Mouse (Mus musculus) cerebellum, adult 9-11 months (tissue): Measurements from ENCODE around the gene 2200002D01Rik.

Experiments
- DNase-seq: peaks from one replicate; pipeline ENCODE4 v3.0.0; 2022

Gene 2200002D01Rik

DNA sequence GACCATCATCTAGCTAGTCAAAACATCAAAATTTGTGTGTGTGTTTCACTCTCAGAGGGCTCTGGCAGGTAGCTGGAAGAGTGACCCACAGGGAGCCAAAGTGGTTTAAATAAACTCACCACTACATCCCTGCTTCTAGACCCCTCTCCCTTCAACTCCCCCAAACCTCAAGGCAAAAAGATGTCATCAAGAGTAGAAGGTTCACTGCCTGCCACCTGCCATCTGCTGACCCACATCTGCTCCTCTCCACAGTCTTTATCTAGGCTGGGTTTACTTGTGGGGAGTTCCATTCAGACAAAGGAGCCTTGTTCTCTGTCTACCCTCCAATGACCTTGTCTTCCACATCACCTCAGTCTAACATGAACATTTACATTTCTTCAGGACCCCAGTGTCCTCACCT is 31.0 kb upstream of the 2200002D01Rik start:
- DNase-seq: no peak

DNA sequence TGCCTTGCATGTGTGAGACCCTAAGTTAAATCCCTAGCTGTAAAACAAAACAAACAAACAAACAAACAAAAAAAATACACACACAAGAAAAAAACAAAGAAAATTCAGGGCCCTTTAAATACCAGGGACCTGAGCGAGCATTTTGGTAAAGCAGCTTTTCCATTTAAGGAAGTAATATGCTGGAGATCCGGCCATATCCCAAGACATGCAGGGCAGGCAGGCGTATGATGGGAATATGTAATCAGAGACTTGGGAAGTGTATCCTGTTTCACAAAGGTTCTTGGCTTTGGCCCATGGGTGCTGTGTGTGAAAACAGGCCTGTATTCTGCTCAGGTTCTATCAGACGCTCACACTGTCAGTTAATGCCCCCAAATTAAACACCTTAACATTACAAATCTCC is 29.2 kb upstream of the 2200002D01Rik start:
- DNase-seq: no peak

DNA sequence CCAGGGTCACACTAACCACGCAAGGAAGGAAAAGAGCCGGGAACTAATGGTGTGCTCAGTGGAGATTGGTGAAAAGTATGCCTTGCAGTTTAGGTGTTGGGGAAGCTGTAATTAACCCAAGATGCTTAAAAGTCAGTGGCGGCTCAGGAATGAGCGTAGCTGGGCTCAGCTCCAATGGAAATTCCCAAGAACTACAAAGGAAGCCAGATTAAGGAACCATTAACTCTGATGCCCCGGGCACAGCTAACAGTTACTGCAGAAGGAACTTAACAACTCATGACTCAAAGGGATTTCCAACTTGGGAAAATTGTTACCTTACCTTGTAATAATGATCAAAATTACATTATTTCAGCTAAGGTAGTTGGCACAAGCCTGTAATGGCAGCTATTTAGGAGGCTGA is 28.4 kb upstream of the 2200002D01Rik start:
- DNase-seq: no peak

DNA sequence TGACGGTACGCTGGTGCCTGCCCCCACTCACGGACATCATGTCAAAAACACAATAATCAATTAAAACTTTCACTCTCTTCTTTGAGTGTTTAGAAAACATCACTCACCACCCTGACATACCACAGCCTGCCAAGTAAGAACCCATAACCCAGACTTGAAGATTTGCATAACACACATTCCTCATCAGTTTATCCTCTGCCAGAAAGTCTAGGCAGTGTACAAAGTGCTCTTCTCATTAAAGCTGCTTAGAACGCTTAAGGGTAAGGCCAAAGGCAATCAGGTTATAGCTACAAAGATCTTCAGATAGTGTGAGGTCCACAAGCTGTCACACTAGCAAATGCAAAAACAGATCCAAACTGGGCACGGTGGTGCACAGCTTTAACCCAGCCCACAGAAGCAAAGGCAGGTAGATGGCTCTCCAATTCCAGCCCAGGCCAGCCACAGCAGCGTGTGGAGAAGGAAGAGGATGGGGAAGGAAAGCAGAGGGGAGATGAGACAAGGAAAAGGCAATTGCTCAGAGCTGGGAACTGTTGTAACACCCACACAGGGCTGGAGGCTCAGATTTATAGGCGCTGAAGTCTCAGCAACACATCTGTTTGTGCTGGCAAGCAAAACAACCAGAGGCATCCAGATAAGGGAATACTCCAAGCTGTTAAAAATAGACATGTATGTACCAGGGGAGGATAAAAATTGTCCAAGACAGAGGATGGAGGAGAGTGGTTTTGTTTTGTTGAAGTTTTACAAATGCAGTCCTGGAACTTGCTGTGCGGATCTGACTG is 23.6 kb upstream of the 2200002D01Rik start:
- DNase-seq: no peak

DNA sequence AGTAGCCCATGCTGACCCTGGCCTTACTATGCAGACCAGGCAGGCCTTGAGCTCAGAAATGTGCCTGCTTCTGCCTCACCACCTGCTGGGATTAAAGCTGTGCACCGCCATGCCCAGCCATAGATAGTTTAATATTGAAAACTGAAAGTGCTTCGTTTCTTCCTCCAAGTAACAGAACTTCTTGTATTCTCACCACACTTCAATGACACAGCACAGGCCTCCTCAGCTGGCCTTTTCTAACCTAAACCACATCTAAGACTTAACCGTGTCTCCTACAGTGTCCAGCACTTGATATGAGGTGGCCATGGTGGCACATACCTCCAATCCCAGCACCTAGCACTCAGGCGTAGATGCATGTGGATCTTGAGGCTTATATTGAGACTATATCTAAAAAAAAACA is 22.2 kb upstream of the 2200002D01Rik start:
- no peak for DNase-seq

DNA sequence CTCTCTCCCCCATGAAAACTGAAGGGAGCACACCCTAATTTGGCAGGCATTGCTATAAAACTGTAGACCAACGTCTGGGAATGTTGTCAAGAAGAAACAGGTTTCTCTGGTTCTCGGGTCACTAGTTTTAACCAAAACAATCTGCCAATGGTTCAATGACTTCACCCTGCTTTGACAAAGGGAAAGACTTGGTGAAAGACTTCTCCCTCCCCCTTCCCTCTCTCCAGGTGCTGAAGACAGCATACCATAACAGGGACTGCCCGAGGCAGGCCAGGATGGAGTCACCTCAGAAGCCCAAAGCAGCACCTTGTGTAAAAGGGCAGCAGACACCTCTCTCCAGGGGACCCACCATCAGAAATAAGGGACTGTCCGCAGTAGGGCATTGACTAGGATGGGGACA is 18.7 kb upstream of the 2200002D01Rik start:
- no peak for DNase-seq

DNA sequence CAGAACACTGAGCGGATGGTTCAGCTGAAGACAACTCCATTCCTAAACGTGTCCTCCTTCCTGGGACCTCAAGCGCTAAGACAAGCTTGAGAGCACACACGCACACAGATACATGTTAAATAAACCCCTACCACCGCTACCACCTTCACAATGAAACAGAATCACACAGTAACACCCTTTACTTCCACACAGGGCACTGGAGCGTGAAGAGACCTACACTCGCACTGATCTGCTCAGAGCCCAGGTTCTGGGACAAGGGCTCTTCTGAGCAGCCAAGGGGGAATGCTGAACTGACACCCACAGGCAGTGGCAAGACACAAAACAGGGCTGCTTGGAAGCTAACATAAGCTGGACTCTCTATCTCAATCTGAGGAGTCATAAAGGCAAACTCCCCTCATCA is 17.4 kb upstream of the 2200002D01Rik start:
- DNase-seq: no peak

DNA sequence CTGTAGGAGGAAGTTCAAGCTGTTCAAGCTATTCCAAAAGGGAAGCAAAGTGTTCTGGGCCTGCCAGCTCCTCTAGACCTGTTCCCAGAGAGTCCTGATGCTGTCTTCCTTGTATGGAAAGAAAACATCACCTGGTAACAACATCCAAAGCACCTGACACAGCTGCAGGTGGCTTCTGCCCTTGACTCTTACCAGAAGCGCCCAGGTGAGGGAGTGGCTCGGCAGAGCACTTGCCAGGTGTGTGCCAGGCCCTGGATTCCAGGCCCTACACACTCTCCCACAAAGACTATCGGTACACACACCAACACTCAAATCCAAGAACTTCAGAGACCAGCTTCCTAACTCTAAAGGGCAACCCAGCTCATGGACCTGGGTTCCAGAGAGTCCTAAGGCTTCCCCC is 15.6 kb upstream of the 2200002D01Rik start:
- no peak for DNase-seq

DNA sequence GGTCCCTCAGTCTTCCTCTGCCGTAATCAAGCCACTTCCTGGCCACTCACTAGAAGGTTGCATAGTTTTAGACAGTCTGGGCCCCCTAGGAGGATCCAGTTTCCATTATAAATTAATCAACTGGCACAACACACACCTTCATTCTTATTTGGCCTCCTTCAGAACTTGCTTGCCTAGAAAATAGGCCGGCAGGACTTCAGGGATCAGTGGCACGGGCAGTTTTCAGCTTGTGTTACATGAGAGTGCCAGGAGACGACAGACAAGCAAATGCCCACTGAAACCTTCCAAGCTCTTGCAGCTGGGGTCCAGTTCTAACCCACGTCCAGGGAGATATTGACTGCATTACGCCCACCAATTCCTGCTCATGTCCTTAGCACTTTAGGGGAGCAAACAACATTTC is 13.9 kb upstream of the 2200002D01Rik start:
- DNase-seq: no peak

DNA sequence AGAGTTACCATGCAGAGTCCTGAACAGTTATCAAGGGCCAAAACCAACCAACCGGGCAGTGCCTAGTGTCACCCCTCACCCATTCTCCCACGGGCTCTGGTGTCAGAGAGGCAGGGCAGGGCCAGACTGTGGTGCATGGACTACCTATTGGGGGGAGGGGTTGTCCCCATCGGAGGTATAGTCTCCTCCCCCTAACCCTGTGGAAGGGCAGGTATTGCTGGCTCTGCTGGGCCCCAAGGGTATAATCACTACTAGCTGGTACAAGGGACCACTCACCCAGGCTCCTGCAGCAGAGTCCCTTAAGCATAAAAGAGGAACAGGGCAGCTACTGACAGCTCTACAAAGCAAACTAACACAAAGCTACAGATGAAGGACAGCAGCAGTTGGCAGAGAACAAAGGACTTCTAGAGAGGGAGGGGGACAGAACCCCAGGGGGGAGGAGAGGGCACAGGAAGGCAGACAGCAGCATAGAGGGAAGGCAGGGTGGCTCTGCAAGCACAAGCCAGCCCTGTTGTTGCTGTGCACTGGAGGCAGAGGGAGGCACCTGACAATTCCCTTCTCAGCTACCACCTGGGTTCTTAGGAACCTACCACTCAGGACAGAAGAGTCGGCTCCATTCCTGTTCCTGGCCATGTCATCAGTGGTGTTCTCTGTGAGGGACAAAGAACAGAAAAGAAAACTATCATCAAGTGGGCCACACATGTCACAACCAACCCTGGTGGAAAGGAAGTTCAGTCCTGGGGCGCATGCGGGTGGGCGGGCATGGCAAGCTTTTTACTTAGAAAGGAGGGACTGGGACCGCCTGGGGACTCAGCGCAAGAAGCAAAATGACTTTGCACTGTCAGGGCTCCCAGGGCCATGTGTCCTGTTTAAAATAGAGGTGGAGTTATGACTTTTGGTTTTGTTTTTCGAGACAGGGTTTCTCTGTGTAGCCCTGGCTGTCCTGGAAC is 11.8 kb upstream of the 2200002D01Rik start:
- DNase-seq: no peak

DNA sequence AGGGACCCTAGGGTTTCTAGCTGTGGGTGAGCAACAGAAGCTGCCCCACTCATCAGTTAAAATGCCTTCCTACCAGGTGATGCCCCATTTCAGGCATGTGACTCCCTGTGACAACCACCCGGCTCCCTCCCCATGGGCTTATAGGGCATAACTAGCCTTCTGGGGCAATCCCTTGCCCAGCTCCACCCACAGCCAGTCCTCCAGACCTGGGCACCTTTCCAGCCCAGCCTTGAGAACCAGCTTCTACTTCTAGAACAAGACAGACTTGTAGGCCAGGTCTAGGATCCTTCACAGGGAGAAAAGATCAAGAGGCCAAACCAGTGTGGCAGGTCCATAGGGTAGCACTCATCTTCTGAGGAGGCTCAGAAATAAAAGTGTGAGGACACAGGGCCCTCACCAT is 9.1 kb upstream of the 2200002D01Rik start:
- DNase-seq: no peak

DNA sequence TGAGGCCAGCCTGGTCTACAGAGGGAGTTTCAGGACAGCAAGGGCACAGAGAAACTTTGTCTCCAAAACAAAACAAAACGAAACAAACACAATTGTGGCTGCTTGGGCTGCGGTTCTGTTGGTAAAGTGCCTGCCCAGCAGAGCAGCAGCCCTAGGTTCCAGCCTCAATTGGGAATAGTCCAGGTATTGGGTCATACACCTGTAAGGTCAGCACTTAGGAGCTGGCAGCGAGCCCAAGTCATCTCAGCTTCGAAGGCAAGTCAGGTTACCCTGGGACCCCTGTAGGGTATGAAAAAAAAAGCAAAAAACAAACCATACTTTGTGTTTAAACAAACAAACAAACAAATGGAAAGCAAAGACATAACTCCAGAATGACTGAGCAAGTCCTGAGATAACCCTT is 7.6 kb upstream of the 2200002D01Rik start:
- DNase-seq: no peak

DNA sequence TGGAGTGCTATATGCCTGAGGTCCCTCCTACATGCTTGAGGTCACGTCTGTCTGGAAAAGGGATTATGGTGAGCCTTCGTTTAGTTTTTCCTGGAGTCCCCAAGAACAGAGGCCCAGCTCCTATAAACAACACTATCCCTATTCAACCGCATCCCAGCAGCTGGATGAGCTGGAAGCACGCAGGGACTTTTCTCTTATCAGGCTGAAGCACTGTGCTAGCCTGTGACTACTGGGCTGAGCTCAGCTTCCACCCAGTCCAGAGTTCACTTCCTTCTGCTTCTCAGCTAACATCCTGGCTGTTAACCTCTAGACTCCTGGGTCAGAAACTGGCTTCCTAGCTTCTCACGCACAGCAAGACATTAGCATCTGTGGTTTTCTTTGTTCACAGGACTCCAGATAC is 5.6 kb upstream of the 2200002D01Rik start:
- no peak for DNase-seq

DNA sequence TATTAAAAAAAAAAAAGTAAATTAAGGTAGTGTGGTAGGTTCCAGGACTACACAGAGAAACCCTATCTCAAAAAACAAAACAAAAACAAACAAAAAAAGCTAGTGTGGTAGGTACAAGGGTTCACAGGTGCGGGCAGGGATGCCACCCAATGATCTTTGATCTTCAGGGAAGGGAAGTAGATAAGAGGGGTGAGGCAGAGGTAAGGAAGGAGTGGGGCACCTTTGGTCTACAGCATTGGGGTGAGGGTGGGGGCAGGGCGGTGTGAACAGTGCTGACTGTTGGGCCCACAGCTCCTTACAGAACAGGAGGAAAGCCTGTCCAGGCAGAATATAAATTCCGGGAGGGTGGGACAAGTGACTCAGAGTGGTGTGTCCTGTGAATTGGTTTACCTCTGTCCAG is 2.9 kb upstream of the 2200002D01Rik start:
- DNase-seq: no peak

DNA sequence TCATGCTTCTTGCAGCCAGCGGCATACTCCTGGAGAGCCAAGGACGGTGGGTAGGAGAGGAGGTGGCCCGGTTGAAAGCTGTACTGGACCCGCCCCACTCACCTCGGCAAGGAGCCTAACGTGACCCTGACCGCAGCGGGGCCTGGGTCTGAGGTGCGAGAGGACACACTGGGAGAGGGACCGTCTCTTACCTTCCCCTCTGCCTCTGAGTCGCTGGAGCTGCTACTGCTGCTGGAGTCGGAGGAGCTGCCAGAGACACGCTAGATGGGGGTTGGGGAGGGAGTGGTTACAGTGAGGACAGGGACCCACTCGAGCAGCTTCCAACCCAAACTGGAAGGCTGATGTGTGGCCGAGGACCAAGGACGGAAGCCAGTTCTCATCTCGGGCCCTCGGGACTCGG is 560 bp downstream of the 2200002D01Rik start:
- no peak for DNase-seq

DNA sequence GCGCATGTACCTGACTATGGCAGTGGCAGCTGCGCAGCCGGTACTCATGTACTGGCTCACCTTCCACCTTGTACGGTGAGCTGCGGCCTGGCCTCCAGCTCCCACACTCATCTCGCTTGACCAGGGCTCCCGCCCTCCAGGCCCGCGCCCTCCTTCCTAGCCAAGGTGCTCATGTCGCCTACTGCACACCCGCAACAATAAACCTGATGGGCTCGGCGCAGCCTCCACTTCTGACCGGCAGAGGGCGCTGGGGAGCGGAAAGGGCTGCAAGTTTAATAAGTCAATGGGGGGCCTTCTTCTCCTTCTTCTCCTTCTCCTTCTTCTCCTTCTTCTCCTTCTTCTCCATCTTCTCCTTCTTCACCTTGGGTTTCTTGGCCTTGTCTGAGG is 959 bp downstream of the 2200002D01Rik start:
- DNase-seq: peak; percentile 63

DNA sequence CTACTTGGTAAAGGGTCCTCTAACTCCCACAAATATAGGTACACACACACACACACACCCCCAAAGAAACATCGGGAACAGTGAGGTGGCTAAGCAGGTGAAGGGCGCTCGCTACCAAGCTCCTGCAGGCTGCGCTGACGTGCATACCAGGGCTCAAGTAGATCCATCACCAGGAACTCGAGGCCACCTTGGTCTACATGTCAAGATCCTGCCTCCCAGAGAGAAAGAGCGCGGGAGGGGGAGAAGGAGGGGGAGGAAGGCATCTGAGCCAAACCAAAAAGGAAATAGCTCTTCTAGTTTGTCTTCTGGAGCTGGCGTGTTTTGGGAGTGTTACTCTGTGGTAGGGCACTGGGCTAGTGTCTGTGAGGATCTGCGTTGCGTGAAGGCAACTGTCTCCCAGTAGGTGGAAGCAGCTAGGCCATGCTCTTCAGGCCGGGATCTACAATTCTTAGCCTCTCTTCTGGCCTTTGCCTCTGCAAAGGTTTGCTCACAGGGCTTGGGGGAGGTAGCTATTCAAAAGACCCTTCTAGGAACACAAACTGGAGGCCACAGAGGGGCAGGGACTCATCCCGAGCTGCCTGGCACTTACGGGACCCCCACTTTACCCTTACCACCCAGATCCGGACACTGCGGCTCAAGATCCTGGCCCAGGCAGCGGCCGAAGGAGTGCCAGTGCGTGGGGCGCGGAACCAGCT is 1.5 kb downstream of the 2200002D01Rik start:
- no peak for DNase-seq

DNA sequence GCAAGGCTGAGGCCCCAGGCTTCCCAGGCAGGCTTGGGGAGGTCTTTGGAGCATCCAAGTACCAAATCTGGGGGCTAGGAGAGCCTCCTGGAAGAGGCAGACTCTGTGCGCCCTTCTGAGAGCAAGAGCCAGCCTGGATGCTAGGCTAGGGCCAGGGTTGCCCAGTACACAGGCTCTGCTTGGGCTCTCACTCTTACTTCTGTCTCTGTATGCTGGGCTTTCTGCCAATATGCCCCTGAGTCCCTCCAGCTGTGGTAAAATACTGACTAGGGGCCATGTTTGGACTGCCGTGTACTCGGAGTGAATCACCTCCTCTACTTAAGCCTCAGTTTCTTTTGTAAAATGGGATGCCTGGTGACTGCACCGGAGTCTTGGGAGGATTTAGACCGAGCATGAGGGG is 2.3 kb downstream of the 2200002D01Rik start:
- DNase-seq: no peak

DNA sequence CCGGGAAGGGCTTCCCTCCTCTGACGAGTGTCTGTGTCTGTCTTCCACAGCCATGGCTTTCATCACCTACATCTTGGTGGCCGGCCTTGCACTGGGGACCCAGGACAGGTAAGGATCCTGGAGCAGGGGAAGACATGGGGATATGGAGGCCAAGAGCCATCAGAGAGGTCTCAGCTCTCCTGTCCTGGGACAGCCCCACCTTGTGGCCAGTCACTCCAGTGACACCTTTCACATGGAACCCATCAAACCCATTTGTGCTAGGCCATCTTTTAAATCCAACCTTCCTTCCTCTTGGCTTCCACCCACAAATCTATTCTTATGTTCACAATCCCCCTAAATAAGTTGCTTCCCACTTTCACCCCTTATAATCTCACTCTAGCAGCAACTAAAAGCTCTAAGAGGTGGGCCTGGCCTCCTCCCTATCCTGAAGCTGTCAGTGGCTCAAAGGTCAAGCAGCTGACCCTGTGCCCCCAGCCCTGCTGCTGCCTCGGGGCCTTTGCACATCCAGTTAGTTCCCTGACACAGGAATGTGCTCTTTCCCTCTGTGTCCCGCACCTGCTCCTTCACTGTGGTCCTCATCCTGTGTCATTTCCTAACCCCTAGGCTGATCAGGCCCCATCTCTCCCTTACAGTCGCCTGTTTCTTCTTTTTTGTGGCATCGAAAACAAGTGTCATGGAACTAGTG is 3.4 kb downstream of the 2200002D01Rik start:
- no peak for DNase-seq

DNA sequence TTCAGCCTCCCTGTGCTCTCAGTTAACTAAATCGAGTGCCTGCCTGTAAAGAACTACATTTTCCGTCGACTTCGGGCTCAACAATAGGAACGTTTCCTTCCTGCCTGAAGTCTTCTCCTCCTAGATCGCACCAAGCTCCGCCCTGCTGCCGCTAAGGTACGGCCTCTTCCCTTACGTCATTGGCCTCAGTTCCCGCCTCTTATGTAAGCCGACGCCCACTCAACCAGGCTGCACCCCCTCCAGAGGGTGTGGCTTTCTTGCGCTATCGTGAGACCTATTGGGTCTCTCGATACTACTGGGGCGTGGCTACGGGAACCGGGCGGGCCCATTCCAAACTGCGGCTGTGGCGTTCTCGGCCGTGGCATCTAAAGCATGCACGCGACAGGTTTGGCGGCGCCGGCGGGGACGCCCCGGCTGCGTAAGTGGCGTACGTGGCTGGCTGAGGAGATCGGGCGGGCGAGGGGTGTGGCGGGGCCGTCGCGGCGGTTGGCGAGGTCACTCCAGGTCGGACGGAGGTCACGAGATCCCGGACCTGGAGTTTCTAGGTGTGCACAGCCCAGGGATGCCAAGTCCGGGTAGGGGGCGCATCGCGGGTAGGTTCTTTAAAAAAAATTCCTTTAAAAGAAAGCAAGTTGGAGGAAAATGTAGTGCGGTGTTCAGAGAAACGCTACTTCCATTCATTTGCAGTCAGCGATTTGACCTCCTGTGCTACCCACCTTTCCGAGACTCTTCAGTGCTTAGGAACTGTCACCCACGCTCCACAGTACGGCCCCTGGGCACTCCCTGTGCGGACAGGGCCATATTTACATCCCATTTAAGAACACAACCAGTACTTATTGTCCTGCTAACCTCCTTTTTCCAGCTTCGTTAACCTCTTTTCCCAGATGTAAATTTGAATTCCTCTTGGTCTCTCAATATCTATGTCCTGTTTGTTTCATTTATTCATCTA is 10.0 kb downstream of the 2200002D01Rik start, which contains the start of gene Yif1b:
Gene Yif1b, plus strand, starts transcription at position 311 of the 949 bp plus-strand sequence.
- DNase-seq: peak; percentile 99

DNA sequence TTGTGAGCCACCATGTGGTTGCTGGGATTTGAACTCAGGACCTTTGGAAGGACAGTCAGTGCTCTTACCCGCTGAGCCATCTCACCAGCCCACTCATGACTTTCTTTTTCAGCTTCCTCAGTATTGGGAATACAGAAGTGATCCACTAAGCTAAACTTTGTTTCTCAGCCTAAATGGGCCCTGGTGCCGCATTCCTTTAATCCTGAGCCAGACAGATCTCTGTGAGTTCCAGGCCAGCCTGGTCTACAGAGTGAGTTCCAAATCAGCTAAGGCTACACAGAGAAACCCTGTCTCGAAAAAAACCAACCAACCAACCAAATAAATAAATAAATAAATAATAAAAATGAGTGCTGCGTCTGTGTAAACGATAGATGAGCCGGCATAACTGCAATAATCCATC is 10.7 kb downstream of the 2200002D01Rik start:
- peak; percentile 63 for DNase-seq

DNA sequence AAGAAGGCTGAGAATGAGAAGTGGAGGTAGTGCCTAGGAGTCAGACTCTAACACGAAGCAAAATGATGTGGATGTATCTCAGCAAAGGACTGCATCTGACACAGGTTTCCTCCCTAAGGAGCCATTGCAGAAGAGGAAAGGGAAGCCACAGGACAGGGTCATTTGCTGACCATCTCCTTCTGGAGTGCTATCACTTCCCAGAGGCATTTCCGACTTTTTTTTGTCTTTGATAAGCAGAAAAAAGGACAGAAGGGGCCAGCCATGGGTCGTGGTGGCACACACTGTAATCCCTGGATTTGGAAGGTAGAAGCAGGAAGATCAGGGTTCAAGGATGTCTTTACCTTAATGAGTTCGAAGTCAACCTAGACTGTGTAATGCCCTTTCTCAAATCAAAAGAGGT is 11.7 kb downstream of the 2200002D01Rik start:
- no peak for DNase-seq
